Mouse (Mus musculus) G1E (cell line): ENCODE data around the gene Sparc. TPM values are rescaled to one million over a fixed set of nuclear protein-coding genes. Genes with fewer than 3 reads are reported as not detected.

Experiments
- ATAC-seq: 2 replicates; pipeline ENCODE4 v1.8.0; 2016; ENCODE audit warnings: mild to moderate bottlenecking; ENCODE audit not compliant: insufficient number of reproducible peaks, poor library complexity, low FRiP score, severe bottlenecking; ENCODE audit errors: extremely low read depth
- DNase-seq: peaks from one replicate; pipeline ENCODE4 v3.0.0; 2012; ENCODE audit warnings: low spot score
- H3K27me3 ChIP-seq: 2 replicates; pipeline ENCODE4 v1.6.1; 2012; ENCODE audit warnings: mild to moderate bottlenecking, low read length, inconsistent platforms; ENCODE audit not compliant: insufficient read depth
- H3K36me3 ChIP-seq: replicated peaks from 2 replicates; pipeline ENCODE3; 2012; ENCODE audit warnings: mild to moderate bottlenecking, inconsistent platforms
- H3K4me1 ChIP-seq: 2 replicates; pipeline ENCODE4 v1.6.1; 2012; ENCODE audit warnings: low read depth, low read length, inconsistent platforms, mixed read lengths; ENCODE audit not compliant: insufficient read depth
- H3K4me3 ChIP-seq: 2 replicates; pipeline ENCODE4 v1.5.1; 2012; ENCODE audit warnings: low read depth, mild to moderate bottlenecking, inconsistent platforms, low read length, moderate library complexity, mixed read lengths
- H3K9me3 ChIP-seq: replicated peaks from 2 replicates; pipeline ENCODE4 v1.6.1; 2012; ENCODE audit warnings: inconsistent platforms
- CTCF ChIP-seq: IDR thresholded peaks from 2 replicates; pipeline ENCODE4 v1.5.1; 2012; ENCODE audit warnings: low read depth, low read length, inconsistent platforms, mixed read lengths
- GATA1 ChIP-seq: IDR thresholded peaks from 2 replicates; pipeline ENCODE4 v1.6.1; 2012; ENCODE audit warnings: borderline replicate concordance, low read length, inconsistent platforms, mixed read lengths
- GATA2 ChIP-seq: IDR thresholded peaks from 2 replicates; pipeline ENCODE4 v1.6.1; 2012; ENCODE audit warnings: low read depth, low read length, inconsistent platforms, borderline replicate concordance
- POLR2AphosphoS5 ChIP-seq: IDR thresholded peaks from 2 replicates; pipeline ENCODE4 v1.6.1; 2012; ENCODE audit warnings: low read depth, low read length, inconsistent platforms; ENCODE audit not compliant: insufficient replicate concordance
- TAL1 ChIP-seq: conservative IDR thresholded peaks from 2 replicates; pipeline ENCODE4 v1.6.1; 2012; ENCODE audit warnings: low read depth, low read length, inconsistent platforms, mixed read lengths
- polyA plus RNA-seq: library from polyadenylated mRNA; stranded (reverse); fragments of >175 nt; gene quantifications from 2 replicates; pipeline ENCODE4 v1.2.3, GENCODE M21; 2012
- total RNA-seq, 2 experiments: library from RNA; stranded (forward) in 1 of 2; stranded (reverse) in 1 of 2; fragments of 200-1000 nt in 1 of 2; fragments of >200 nt in 1 of 2; fragmentation: Nextera tagmentation in 1 of 2; gene quantifications; 2 replicates each; pipeline ENCODE4 v1.2.3; 2014 to 2017

Sparc gene
- total and polyA plus RNA-seq, 3 experiments, result 0.82 TPM; not detected in 2

DNA sequence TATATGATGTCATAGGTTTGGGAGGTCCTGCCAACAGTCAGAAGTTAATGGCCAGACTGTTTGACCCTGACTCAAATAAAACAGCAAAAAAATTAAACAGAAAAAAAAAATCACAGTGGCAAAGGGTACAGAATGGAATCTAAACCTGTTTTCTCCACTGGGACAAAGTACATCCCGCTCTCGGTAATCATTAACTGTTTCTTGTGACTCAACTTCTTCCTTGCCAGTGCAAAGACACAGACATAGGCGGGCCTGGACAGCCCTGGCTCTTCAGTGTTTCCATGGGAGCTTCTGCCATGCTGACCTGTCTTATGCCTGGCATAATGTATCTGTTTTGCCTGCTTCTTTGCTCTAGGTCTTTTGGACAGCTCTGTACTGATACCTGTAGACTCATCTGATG lies 42.2 kb upstream of the Sparc start:
- DNase-seq, result no peak
- ATAC-seq, result no peak
- Histone ChIP-seq H3K27me3 (no peaks in the 10 kb centered on the region), H3K9me3 (no peaks in the 10 kb centered on the region), H3K4me1 (peaks cover 27% of the 10 kb centered on the region), H3K4me3 (no peak overlapping the region), H3K36me3 (no peaks in the 10 kb centered on the region)
- TF ChIP-seq POLR2AphosphoS5, result no peak
- TF ChIP-seq CTCF, result no peak
- no peak for TF ChIP-seq TAL1
- no peak for TF ChIP-seq GATA2
- no peak for TF ChIP-seq GATA1

DNA sequence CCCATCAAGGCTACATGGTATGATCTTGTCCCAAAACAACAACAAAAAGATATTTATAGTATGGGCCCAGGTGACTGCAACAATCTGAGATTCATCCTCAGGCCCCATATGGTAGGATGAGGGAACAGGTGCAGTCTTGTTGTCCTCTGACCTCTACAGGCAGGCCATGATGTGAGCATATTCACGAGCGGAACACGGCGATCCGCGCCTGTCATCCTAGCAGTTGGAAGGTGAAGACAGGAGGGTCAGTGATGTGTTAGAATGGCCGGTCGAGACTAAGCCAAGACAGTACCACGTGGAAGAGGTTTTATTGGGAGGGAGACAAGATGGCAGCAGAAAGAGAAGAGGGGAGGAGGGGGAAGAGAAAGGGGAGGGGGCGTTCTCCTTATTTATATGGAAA lies 41.7 kb upstream of the Sparc start:
- H3K4me3 ChIP-seq, result no peak overlapping the region

DNA sequence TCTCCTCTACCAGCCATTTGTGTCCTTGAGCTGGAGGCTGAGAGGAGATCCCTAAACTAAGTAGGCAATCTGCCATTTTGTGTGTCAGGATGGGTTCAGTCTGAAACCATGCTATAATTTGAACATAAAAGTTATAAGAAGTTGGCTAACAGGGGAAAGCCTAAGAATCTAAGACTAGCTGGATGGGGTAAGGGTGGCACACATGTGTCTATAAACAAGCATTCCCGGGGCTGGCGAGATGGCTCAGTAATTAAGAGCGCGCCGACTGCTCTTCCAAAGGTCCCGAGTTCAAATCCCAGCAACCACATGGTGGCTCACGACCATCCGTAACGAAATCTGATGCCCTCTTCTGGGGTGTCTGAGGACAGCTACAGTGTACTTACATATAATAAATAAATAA lies 39.2 kb upstream of the Sparc start:
- DNase-seq, result no peak
- H3K9me3 ChIP-seq, result no peaks in the 10 kb centered on the region
- no peak overlapping the region for H3K4me3 ChIP-seq
- ATAC-seq, result no peak
- peaks cover 34% of the 10 kb centered on the region for H3K4me1 ChIP-seq
- TF ChIP-seq GATA1, result no peak
- TF ChIP-seq CTCF, result no peak
- TF ChIP-seq POLR2AphosphoS5, result no peak
- no peak for TF ChIP-seq GATA2
- no peak for TF ChIP-seq TAL1
- H3K36me3 ChIP-seq, result peaks cover 24% of the 10 kb centered on the region
- no peaks in the 10 kb centered on the region for H3K27me3 ChIP-seq

More for the DNA sequence above, 41.7 kb upstream of the Sparc start:
- H3K36me3 ChIP-seq, result peaks cover 1% of the 10 kb centered on the region
- no peak for TF ChIP-seq POLR2AphosphoS5
- no peak for TF ChIP-seq GATA1
- no peak for TF ChIP-seq GATA2
- no peak for TF ChIP-seq CTCF
- no peak for TF ChIP-seq TAL1
- no peaks in the 10 kb centered on the region for H3K9me3 ChIP-seq
- no peak for ATAC-seq
- DNase-seq, result no peak
- H3K27me3 ChIP-seq, result no peaks in the 10 kb centered on the region
- peaks cover 32% of the 10 kb centered on the region for H3K4me1 ChIP-seq

DNA sequence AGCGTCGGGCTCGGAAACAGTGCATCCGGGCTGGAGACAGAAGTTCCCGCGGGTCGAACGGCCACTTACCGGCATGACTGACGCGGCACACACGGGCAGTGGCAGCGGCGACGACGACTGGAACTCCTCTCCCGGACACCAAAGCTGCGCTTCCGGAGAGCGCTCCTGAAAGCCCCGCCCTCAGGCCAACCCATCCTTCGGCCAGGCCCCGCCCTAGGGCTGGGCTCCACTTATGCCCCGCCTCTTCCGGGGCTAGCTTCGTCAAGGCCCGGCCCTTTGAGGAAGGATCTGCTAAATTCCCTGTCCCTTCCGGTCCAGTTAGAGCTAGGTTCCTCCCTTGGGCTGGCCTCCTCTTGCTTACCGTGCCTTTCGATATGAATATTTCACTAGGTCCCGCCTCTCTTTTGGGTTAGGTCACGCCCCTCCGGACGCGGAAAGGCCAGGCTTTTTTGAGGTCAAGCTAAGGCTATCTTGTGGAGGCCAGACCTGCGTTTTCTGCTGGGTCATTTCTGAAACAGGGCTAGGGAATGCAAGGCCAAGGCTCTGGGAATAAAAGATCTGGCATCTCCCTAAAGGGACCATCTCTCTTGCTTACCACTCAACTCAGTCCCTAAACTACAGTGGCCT lies 38.1 kb upstream of the Sparc start, which contains the start of gene Atox1:
Gene Atox1 (minus strand): TSS at position 221 of the 627 bp plus-strand sequence.
- ATAC-seq (peak; percentile 99), DNase-seq (peak; percentile 92)
- H3K4me3 ChIP-seq, result peak within 1 kb of the TSS; percentile 96
- H3K36me3 ChIP-seq, result peaks cover 31% of the 10 kb centered on the region
- peaks cover 39% of the 10 kb centered on the region for H3K4me1 ChIP-seq
- no peaks in the 10 kb centered on the region for H3K9me3 ChIP-seq
- H3K27me3 ChIP-seq, result no peaks in the 10 kb centered on the region
- TF ChIP-seq GATA1 (no peak), TAL1 (no peak), GATA2 (no peak), CTCF (no peak), POLR2AphosphoS5 (no peak)

DNA sequence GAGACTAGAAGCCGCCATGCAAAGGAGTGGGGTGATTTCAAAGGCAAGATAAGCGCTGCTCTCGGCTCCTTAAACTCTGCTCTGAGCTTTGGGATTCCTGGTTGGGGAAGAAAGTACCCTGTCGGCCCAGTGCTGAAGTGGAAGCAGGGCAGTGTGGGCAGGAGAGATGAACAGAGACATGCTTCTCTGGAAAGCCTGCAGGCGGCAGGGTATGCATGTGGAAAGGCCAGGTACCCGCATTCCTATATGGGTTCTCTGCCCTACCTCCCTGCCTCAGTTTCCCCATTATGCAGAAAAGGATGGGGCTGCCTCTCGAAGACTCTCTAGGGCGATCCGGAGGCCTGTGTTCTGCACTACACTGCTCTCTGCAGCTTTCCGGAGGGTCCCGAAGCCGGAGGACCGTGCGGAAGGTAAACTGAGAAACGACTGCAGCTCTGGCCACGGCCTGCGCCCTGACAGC lies 37.6 kb upstream of the Sparc start:
- H3K4me3 ChIP-seq, result peak overlapping the region; percentile 96
- no peak for TF ChIP-seq CTCF
- TF ChIP-seq GATA2, result no peak
- no peak for TF ChIP-seq TAL1
- no peak for TF ChIP-seq GATA1
- no peak for TF ChIP-seq POLR2AphosphoS5
- DNase-seq (no peak), ATAC-seq (peak; percentile 47; the same call in 1 of the 2 replicates)
- H3K27me3 ChIP-seq, result no peaks in the 10 kb centered on the region
- H3K4me1 ChIP-seq, result peaks cover 39% of the 10 kb centered on the region
- no peaks in the 10 kb centered on the region for H3K9me3 ChIP-seq
- H3K36me3 ChIP-seq, result peaks cover 35% of the 10 kb centered on the region

DNA sequence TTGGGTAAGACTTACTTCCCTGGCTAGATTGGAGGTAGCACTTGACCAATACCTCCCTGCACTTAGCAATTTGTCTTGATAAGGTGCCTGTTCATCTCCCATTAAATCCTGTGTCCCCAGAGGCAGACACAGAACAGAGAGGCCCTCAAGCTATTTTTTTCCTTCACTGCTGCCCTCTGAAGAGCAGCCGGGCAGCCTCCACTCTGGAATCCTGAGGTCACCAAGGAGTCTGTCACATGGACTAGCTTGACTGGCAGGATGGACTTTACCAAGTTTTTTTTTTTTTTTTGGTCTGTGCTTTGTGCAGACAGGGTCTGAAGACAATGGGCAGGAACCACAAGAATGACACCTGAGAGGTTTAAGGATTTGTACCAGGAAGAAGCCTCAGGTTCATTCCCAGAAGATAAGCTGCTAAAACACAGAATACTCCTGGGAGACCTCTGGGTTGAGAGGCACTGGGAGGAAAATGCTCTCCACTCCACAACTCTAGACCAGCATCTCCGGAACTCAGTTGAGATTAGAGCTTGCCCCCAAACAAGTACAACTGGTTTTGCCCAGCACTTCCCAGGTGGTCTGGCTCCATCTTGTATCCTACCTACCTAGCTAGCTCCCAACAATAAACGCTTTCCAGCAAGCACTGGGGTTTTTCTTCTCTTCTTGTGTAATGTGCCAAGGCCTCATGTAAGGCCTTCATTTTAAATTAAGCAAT lies 37.0 kb upstream of the Sparc start:
- TF ChIP-seq CTCF, result no peak
- no peak for TF ChIP-seq TAL1
- TF ChIP-seq POLR2AphosphoS5, result no peak
- no peak for TF ChIP-seq GATA2
- no peak for TF ChIP-seq GATA1
- no peak for DNase-seq
- Histone ChIP-seq H3K9me3 (no peaks in the 10 kb centered on the region), H3K36me3 (peaks cover 41% of the 10 kb centered on the region), H3K4me3 (peak overlapping the region; percentile 96), H3K4me1 (peaks cover 39% of the 10 kb centered on the region), H3K27me3 (no peaks in the 10 kb centered on the region)
- ATAC-seq, result no peak
